Mouse (Mus musculus): ENCODE results near the gene Echs1. TPM values are rescaled to one million over a fixed set of nuclear protein-coding genes. Genes with fewer than 3 reads are reported as not detected.

The Echs1 gene
- polyA plus RNA-seq, 2 experiments from 2014 or later = 69.1 to 90.2 TPM

DNA sequence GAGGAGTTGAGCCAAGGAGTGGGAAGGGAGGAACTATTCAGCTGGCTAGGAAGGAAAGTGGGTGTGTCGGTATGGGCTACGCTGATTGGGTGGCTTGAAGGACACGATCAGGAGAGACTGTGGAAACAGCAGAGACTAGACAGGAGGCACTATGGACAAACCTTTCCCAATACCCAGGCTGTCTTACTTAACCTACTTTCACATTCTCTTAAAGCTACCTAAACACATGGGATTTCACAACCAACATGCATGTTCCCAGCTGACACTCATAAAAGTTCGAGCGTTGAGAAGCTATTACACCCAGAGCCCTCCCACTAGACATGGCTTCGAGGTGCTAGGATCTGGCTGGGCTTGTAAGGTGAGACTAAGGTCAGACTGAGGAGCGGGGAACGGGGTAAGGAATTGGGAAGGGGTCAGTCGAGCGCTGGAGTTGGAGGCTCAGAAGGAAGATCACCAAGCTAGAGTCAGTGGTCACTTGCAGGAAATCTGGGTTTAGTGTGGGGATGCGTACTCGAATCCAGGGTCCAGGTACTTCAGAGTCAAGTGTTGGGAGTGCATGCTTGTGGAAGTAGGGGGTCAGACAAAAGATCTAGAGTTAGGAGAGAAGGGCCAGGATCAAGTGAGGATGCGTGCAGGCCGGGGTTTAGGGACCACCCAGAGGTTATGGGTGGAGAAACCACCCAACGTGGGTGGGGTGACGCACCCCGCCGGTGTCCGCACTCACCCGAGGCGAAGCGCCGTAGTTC lies 520 bp downstream of the Echs1 start, which contains the start of gene Paox:
TSS of gene Paox (plus strand) at position 217 of the 746 bp plus-strand sequence.
- peak; percentile 7 for ATAC-seq

DNA sequence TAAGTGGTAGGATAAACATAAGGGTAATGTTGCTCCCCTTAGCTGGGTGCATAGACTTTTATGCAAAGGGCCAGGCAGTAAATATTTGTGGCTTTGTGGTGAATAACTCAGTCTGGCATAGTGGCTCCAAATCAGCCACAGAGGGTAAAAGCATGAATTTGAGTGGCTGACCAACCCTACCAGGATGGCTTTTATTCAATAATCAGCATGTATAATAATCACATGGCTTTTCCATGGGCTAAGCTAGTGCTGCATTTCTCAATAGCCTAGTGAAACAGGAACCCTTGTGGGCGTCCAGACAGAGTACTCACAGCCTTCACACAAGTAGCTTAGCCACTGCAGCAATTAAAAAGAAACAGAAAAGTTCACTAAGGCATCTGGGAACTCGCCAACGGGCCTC lies 4.3 kb downstream of the Echs1 start:
- no peak for ATAC-seq

DNA sequence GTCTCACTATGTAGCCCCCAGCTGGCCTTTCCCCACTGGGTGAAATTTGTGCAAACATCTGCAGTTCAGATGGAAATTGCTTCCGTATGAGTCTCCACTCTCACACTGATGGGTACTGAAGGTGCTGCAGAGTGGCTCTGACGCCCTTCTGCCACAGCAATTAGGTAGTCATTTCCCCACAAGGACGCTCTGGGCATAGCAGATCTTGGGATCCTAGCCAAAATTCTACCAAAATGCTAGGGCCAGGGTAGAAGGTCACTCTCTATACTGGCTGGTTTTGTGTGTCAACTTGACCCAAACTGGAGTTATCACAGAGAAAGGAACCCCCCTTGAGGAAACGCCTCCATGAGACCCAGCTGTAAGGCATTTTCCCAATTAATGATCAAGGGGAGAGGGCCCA lies 12.3 kb downstream of the Echs1 start:
- no peak for ATAC-seq

DNA sequence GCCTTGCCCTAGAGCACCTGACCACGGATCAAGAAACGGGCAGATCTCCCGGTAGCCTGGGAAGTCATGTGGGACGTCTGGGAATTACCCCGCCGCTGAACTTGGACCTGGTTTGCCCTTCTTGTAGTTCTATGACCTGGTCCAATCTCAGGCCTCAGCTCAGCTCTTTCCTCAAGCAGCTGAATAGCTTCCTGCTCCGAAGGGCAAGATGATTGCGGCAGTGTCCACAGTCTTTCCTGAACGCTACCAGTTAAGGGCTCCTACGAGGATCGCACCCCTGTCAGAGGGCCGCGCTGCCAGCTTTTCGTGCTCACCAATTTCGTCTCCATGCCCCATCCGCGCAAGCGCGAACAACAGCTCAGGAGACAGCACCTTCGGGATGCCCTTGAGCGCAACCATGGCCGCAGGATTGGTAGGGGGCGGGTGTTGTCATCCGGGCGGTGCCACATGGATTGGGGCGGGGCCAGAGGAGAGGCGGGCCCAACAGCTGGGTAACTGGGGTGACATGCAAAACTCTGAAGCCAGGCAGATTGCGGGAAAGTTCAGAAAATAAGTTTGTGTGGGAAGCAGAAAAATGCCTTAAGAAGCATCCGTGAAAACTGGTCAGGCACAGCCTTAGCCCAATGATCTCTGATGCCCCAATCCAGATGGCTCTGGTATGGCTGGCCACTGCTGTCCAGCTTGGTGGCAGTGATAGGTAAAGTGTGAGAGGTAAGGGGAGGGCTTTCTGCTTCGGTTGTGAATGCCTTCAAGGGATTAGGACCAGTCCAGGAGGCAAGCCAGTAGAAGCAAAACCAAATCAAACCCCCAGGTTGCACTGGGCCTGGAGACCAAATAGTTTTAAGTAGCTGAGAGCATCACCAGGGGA lies 14.0 kb downstream of the Echs1 start, which contains the start of gene Fuom:
TSS of gene Fuom (minus strand) at position 449 of the 868 bp plus-strand sequence.
- peak; percentile 98 for ATAC-seq

DNA sequence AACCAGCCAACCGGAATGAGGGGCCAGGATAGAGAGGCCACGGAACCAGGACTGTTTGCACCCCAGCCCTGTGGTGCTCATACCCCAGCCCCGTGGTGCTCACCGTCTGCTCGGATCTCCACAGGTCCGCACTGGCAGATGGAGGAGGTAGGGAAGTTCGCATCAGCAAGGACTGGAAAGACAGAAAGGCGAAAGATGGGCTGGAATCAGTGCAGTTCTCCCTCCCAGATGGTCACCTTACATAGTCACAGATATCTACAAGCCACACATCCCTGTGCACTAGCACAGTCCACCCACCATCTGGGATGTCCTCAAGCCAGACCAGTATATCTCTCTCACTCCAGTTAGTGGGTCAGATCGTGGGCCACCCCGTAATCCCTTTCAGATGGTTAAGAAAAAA lies 14.8 kb downstream of the Echs1 start:
- no peak for ATAC-seq

DNA sequence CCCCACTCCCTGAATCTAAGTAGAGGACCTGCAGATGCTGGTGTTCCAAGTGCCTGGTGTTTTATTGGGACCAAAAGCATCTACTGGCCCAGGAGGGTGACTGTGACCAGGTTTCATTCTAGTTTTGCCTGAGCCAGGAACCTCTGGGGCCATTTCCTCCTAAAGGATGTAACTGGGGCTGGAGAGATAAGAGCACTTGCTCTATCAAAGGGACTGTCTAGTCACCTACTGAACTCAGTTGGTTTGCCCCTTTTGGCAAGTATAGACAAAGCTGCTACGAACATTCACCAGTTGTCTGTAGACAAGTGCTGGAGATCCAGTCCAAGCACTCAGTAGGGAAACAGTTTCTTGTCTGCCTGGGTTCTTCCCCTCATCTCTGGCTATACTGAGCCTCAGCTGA lies 17.8 kb downstream of the Echs1 start:
- ATAC-seq = no peak

DNA sequence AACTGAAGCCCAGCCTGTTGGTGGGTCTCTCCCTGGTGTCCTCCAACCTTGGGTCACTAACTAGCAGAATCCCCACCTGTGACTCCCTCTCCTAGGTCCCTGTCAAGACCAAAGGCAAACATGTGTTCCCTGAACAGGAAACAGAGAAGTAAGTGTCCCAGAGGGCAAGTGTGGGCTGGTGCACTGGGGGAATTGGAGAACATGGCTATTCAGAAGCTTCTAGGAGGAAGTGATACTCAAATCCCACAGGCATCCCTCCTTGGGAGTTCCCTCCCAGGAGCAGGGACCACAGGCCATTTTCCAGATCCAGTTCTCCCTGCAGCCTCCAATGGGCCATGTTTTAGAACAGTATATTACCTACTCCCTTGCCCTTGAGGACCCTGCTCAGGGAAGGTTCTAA lies 20.2 kb downstream of the Echs1 start:
- ATAC-seq = no peak

DNA sequence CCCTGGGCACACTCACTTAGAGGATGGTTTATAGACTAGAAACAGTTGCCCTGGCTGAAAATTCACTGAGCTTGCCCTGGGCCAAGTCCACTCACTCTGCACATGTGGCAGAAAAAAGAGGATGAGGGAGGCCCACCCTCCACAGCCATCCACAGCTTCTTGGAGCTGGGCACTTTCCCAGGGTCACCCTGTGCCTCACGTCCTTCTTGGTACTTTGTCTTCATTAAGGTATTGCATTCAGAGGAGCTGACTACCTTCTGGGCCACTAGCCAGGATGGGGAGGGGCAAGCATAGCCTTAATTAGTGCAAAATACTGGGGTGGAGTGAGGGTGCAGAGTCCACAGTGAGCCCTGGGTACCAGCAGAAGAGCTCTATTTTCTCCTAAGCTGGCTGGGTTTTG lies 20.7 kb downstream of the Echs1 start:
- no peak for ATAC-seq

DNA sequence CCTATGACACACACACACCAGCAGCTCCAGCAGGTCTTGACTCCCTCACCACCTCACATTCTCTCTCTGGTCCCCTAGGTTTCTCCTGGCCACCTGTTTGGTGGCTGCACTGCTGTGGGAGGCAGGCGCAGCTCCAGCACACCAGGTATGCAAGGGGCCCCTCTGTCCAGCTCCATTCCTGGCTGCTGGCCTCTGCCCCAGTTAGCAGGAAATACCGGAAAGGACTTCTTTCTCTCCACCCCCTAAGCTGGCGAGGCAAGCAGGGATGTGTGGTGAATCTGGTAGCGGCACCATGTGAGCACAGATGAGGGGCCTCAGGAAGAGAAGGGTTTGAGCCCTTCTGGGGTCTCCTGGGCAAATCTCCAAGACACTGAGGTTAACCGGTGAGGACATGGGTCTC lies 21.3 kb downstream of the Echs1 start:
- no peak for ATAC-seq

DNA sequence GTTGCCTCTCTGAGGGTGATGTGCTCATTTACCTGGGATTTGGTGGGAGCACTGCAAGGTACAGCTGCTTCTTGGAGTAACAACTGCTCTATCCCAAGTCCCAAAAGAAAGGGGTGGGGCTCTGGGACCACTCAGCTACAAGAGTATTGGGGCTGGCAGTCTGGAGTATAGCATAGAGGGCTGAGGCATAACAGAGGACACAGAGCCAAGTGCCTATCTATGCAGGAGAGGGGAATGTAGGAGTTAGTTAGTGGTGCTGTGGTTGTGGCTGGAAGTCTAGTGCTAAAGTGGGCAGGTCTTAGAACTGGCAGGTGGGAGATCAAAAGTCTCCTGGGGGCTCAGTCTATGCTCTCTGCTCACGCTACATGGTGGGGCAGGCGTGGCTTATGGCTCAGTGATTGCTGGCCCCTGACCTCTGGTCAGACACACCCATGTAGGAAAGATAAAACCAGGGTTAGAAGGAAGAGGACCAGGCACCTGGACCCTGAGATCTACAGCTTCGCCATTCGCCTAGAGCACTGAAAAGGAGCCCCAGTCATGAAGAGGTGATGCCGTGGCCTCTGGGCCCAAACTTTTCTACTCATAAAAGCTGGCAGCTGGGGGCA lies 23.2 kb downstream of the Echs1 start, which contains the start of gene Prap1:
TSS of gene Prap1 (plus strand) at position 472 of the 605 bp plus-strand sequence.
- no peak for ATAC-seq

DNA sequence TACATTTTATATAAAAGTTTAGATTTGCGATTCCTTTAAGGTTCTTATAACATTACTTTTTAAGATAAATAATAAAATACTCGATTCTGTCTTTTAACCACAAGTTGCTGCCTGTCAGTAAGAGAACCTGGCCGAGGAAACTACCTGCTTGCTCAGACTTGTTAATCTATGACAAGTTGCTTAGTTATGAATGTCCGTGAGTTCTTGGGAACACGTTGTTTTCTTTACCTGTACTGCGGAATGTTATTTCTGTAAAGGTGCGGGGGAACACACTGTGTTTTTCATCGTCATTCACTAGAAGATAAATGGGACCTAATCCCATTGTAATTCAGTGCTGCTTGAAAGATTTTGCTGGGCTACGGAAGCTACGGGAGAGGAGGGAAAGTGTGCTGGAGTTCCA lies 25.7 kb downstream of the Echs1 start:
- ATAC-seq = no peak

DNA sequence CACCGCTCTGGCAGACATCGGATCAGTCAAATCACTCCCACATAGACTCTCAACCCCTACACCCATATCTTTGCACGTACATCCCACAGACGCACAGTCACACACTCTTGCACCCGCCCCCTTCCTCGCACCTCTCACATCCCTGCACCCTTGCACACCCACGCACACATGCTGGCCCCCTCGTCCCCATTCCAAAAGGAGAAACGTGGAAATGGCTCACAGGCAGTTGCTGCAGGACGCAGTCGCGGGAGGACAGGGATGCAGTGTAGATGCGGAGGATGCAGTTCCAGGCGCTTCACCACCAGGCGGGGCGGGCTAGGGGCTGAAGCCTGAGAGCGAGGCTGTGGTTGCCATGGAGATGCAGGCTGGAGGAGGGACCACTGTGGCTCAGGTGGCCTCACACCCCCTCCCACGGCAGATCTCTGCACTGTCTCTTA lies 34.0 kb downstream of the Echs1 start, which contains the start of gene Caly:
TSS of gene Caly (minus strand) at position 307 of the 437 bp plus-strand sequence.
- ATAC-seq = no peak

DNA sequence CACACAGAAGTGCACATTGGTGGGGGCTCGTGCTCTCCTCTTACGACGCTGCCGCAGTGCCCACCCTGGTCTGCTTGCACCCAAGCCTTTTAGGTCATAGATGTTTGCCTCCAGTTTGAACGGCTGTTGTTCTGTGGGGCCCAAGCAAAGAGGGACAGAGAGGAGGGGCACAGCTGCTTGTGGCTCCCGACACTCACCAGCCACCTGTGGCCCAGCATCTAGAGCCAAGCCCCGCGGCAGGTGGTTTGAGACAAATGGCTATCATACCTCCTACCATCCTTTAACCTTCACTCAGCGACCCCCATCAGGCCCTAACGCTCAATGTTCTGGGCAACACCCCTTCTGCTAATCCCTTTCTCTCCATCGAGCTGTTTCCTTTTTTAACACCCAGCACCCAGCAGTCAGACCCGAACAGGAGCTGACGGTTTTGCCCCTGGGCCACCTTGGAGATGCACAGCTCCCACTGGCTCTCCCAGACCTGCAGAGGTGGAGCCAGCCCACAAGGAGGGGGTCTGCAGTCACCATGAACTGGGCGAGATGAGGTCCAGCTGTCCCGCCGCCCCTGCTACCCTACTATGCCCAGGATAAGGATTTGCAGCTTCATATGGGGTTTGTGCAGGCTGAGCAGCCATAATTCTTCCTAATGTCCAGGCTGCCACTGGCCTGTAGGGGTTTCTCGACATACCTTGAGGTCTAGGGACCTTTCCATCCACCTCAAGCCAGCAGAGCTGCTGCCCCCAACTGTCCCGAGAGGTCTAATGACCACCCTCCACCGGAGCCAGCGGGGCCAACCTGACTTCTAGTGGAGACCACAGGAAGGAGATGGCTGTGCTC lies 34.7 kb downstream of the Echs1 start:
- no peak for ATAC-seq

DNA sequence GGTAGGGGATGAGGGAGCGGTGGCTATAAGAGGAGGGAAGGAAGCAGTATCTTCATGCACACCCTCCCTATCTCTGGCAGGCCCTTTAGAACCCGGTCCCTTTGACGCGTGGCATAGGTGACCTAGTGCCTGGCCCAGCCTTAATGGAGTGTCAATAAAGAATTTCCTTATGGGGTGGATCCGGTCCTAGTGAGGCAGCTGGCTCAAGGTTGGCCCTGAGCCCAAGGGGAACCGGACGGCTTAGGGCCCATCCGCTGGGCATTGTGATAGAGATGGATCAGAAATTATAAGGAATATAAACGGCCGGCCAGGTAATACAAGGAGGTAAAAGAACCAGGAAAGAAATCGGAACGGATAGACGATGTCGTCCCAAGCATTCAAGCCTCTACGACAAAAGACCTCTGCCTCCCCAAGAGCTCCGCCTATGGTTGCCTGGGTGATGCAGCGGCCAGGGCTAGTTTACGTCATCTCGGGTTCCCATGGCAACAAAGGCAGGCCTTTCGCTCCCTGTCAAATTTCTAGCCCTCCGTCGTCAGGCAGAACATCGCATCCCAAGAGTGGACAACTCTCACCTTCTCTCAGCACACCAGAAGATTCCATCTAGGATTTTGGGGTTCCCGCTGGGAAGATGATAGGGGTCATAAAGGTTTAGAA lies 35.6 kb downstream of the Echs1 start:
- peak; percentile 71 for ATAC-seq

DNA sequence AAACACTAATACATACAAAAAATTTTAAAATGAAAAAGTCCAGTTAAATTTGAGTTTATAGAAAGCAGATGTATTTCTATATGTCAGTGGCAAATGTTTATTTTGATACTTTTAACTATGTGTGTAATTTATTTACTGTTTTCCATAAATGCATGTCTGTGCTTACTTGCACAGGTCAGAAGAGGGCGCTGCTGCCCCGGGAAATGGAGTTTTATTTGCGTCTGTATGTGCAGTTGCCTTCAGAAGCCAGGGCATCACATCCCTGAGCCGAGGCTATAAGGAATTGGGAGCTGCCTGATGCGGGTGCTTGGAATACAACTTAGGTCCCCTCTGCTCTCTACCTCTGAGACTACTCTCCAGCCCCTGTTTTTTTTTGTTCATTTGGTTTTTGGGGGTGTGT lies 37.6 kb downstream of the Echs1 start:
- peak; percentile 66 for ATAC-seq

DNA sequence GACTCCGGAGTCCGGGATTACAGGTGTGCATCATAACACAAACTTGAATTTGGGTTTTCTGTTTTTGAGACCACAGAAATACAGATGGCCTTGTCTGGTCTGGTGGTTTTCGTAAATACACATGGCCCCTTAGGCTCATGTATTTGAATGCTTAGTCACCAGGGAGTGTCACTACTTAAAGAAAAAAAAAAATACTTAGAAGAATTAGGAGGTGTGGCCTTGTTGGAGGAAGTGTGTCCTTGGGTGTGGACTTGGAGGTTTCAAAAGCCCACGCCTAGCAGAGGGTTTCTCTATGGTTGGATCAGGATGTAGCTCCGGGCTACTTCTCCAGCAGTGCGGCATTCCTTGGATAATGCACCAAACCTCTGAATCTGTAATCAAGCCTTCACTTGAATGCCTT lies 38.6 kb downstream of the Echs1 start:
- ATAC-seq = no peak

DNA sequence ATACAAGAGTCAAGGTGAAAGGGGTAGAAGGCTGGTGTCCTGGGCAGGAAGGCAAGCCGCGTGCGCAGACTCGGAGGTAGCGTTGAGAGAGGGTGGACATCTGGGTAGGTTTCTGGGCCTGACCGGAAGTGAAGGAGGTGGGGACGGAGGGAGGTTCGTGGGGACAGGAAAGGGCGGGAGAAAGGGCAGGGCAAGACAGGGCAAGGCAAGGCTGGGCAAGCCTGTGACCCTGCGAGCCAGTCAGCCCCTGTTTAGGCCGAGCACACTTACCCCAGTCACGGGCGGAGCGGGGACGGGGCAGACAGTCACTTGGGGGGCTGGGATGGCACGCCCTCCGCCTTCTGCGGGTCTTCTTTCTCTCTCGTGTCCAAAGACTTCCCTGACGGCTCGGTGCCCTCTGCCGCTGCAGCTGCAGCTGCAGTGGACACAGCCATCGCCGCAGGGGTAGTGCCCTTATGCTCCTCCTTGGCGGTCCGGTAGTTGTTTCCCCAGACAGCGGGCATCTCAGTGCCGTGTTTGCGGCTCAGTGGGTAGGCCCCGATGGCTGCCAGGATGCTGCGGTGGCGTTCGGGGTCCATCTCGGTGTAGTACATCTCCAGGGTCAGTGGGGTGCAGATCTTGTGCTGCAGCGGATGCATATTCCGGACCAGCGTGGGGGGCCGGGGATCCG lies 46.1 kb downstream of the Echs1 start:
- no peak for ATAC-seq

DNA sequence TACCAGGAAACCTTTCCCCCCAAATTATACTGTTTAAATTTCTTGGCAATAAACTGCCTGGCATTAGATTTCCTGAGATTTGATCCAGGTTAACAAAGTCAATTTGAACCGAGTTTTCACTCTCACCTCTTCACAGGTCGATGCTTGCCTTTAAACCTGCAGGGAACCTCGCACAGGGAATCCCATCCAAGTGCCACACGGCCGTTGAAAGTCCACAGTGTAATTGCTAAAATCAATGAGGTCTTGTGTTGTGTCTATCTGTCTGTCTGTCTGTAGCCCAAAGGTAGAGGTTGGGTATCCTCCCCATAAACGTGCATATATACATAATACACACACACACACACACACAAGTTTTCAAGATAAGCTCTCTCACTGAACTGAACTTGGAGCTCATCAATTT lies 48.9 kb downstream of the Echs1 start:
- ATAC-seq = no peak

DNA sequence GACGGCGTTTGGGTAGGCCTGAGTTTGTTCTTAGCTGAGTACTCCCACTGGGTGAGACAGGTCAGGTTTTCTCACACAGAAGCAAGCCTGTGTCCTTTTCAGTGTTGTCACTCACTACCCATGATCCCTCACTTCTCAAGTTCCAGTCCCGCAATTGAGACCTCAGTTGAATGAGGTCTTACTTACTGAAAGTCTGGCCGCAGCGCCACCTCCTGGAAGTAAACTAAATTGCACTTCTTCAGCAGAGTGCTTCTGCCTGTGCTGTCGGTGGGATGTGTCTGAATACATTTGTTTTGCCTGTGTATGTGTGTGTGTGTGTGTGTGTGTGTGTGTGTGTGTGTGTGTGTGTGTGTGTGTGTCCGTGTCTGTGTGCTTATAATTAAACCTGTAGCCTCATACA lies 53.2 kb downstream of the Echs1 start:
- ATAC-seq = peak; percentile 58

DNA sequence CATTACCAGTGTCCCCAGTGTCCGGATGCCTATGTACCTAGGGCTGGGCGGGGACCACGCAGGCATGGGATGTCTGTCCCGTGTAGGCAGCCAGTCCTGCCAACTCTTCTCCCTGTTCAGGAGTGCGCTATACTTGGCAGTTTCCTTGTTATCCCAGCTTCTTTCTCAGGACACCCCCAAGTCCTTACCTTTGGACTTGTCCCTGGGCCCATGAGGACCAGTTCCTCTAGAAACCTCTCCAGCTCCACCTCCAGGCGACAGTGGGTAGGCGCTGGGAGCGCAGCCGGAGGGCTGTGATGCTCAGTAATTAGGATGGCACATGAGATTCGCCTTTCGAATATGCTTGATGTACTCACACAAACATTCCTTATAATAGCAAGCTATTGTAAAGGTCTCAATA lies 54.0 kb downstream of the Echs1 start:
- no peak for ATAC-seq

DNA sequence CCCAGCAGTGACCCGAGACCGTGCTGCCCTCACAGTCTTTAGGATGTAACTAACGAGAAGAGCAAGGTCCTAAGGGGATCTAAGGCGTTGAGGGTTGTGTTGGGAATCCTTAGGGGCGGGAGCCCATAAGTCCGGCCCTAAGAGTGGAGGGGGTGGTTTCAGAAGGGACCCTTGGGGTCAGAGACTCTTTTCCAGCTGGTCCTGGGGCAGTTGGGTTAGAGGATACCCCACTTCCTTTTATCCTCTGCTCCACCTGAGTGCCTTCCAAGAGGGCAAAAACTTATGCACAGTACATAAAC lies 54.5 kb downstream of the Echs1 start:
- no peak for ATAC-seq

All from CD4-positive, CD25-positive, alpha-beta regulatory T cell, adult 4 months (primary cell).